Mouse (Mus musculus) lung, postnatal 0 days (tissue): ENCODE data around the gene Nr2e1. TPM values are rescaled to one million over a fixed set of nuclear protein-coding genes. Genes with fewer than 3 reads are reported as not detected.
A peak's percentile ranks its signal among the peaks of the same experiment; 100 is the strongest.

ENCODE experiments used
- ATAC-seq: fragments of 200-750 bp; cut with Nextera tagmentation; 2 replicates; pipeline ENCODE4 v1.8.0; 2017; ENCODE audit warnings: moderate library complexity
- DNase-seq: peaks from one replicate; pipeline ENCODE4 v3.0.0-alpha.2; 2016; ENCODE audit warnings: low spot score
- H3K27ac ChIP-seq: fragments of 300-500 bp; sonication (generic); 2 replicates; pipeline ENCODE4 v1.5.1; 2014; ENCODE audit warnings: antibody characterized with exemption, mild to moderate bottlenecking, low read length, mixed read lengths
- H3K27me3 ChIP-seq: fragments of 300-500 bp; sonication (generic); replicated peaks from 2 replicates; pipeline ENCODE4 v1.6.1; 2014; ENCODE audit warnings: low read length, mixed read lengths; ENCODE audit not compliant: insufficient read depth
- H3K36me3 ChIP-seq: fragments of 300-500 bp; sonication (generic); 2 replicates; pipeline ENCODE4 v1.6.1; 2014; ENCODE audit warnings: low read length, mixed read lengths; ENCODE audit not compliant: insufficient read depth
- H3K4me1 ChIP-seq: fragments of 300-500 bp; sonication (generic); 2 replicates; pipeline ENCODE4 v1.6.1; 2014; ENCODE audit warnings: antibody characterized with exemption, low read depth, low read length, mixed read lengths; ENCODE audit not compliant: insufficient read depth
- H3K4me2 ChIP-seq: fragments of 300-500 bp; sonication (generic); replicated peaks from 2 replicates; pipeline ENCODE4 v1.6.1; 2014; ENCODE audit warnings: low read depth, mild to moderate bottlenecking, low read length, moderate library complexity, mixed read lengths
- H3K4me3 ChIP-seq: fragments of 300-500 bp; sonication (generic); 2 replicates; pipeline ENCODE4 v1.5.1; 2014; ENCODE audit warnings: low read depth, low read length
- H3K9ac ChIP-seq: fragments of 300-500 bp; sonication (generic); replicated peaks from 2 replicates; pipeline ENCODE4 v1.6.1; 2014; ENCODE audit warnings: low read depth, mild to moderate bottlenecking
- H3K9me3 ChIP-seq: fragments of 300-500 bp; sonication (generic); 2 replicates; pipeline ENCODE4 v1.6.1; 2016; ENCODE audit warnings: low read length, mixed read lengths
- CTCF ChIP-seq: IDR thresholded peaks from 2 replicates; pipeline ENCODE4 v1.5.1; 2016; ENCODE audit warnings: antibody characterized with exemption, mild to moderate bottlenecking
- EP300 ChIP-seq: IDR thresholded peaks from 2 replicates; pipeline ENCODE4 v1.6.1; 2016; ENCODE audit warnings: antibody characterized with exemption, mild to moderate bottlenecking, control low read depth
- WGBS: fragments of 180-500 bp; shearing (Covaris S2); extraction: QIAGEN DNeasy Blood & Tissue Kit; methylation state at CpG from one replicate; pipeline ENCODE4 v1.1.7; 2014; 5-methylcytosine and 5-hydroxymethylcytosine counted together
- polyA plus RNA-seq: library from polyadenylated mRNA; unstranded; fragments of >200 nt; fragmentation: Nextera tagmentation; extraction: Ambion mirVana; gene quantifications from 2 replicates; pipeline ENCODE4 v1.2.1, GENCODE M21; 2015

The Nr2e1 gene
- polyA plus RNA-seq, 1 experiment from 2014 or later, result not detected

- no peak for ATAC-seq
- H3K9me3 ChIP-seq, result no peaks in the 10 kb centered on the region
- TF ChIP-seq CTCF (peak; percentile 63), EP300 (no peak)
- H3K4me2 ChIP-seq, result no peak overlapping the region
- H3K4me1 ChIP-seq, result no peaks in the 10 kb centered on the region
- H3K4me3 ChIP-seq, result no peak overlapping the region
- DNase-seq, result no peak
- no peaks in the 10 kb centered on the region for H3K36me3 ChIP-seq
- WGBS, result 17% methylated on average over 10 of the region's 10 CpGs
- no peak overlapping the region for H3K9ac ChIP-seq
- H3K27ac ChIP-seq, result no peak overlapping the region
- no peaks in the 10 kb centered on the region; the same call in 1 of the 2 replicates for H3K27me3 ChIP-seq
These were observed 18.1 kb upstream of the Nr2e1 start for GRCm38 (mm10) chr10:42601556-42601955.

- no peaks in the 10 kb centered on the region for H3K9me3 ChIP-seq
- H3K4me2 ChIP-seq, result no peak overlapping the region
- no peaks in the 10 kb centered on the region for H3K4me1 ChIP-seq
- ATAC-seq (no peak), DNase-seq (no peak)
- H3K9ac ChIP-seq, result no peak overlapping the region
- no peak overlapping the region for H3K27ac ChIP-seq
- peaks cover 4% of the 10 kb centered on the region; the same call in 1 of the 2 replicates for H3K27me3 ChIP-seq
- no peak overlapping the region for H3K4me3 ChIP-seq
- no peak for TF ChIP-seq CTCF
- TF ChIP-seq EP300, result no peak
- H3K36me3 ChIP-seq, result no peaks in the 10 kb centered on the region
- WGBS, result 71% methylated on average over 8 of the region's 8 CpGs
These were observed 15.2 kb upstream of the Nr2e1 start for GRCm38 (mm10) chr10:42598615-42599014.

GRCm38 (mm10) chr10:42593201-42593600 is 9.8 kb upstream of the Nr2e1 start:
- H3K27me3 ChIP-seq, result peaks cover 57% of the 10 kb centered on the region
- 16% methylated on average over 7 of the region's 7 CpGs for WGBS

GRCm38 (mm10) chr10:42591993-42592686 is 8.7 kb upstream of the Nr2e1 start:
- ATAC-seq (no peak), DNase-seq (no peak)
- WGBS, result 2% methylated on average over 24 of the region's 25 CpGs
- Histone ChIP-seq H3K36me3 (no peaks in the 10 kb centered on the region), H3K4me1 (peaks cover 7% of the 10 kb centered on the region; the same call in 1 of the 2 replicates), H3K27ac (no peak overlapping the region), H3K4me2 (peak overlapping the region; percentile 42), H3K9me3 (no peaks in the 10 kb centered on the region), H3K9ac (no peak overlapping the region), H3K27me3 (peaks cover 63% of the 10 kb centered on the region), H3K4me3 (peak overlapping the region; percentile 29)
- TF ChIP-seq EP300, result no peak
- TF ChIP-seq CTCF, result no peak

More at GRCm38 (mm10) chr10:42593201-42593600, 9.8 kb upstream of the Nr2e1 start:
- Histone ChIP-seq H3K4me1 (peaks cover 7% of the 10 kb centered on the region; the same call in 1 of the 2 replicates), H3K36me3 (no peaks in the 10 kb centered on the region), H3K4me2 (no peak overlapping the region), H3K4me3 (no peak overlapping the region), H3K9me3 (no peaks in the 10 kb centered on the region), H3K27ac (no peak overlapping the region), H3K9ac (no peak overlapping the region)
- TF ChIP-seq EP300 (no peak), CTCF (no peak)
- ATAC-seq (no peak), DNase-seq (no peak)

- no peak for DNase-seq
- WGBS, result under 1% methylated on average over 65 of the region's 67 CpGs
- Histone ChIP-seq H3K36me3 (no peaks in the 10 kb centered on the region), H3K4me1 (peaks cover 7% of the 10 kb centered on the region; the same call in 1 of the 2 replicates), H3K4me2 (peak overlapping the region; percentile 42), H3K27ac (no peak overlapping the region), H3K4me3 (peak overlapping the region; percentile 29), H3K27me3 (peaks cover 65% of the 10 kb centered on the region), H3K9ac (no peak overlapping the region), H3K9me3 (no peaks in the 10 kb centered on the region)
- TF ChIP-seq EP300 (no peak), CTCF (no peak)
- ATAC-seq, result no peak
These were observed 8.0 kb upstream of the Nr2e1 start for GRCm38 (mm10) chr10:42591185-42591992.
